Mouse (Mus musculus) ZHBTc4 (cell line): ENCODE data around the gene Stx6.

Source experiments
- DNase-seq: peaks from one replicate; pipeline ENCODE4 v3.0.0-alpha.2; 2011; ENCODE audit warnings: low read depth, low spot score

The Stx6 gene

DNA sequence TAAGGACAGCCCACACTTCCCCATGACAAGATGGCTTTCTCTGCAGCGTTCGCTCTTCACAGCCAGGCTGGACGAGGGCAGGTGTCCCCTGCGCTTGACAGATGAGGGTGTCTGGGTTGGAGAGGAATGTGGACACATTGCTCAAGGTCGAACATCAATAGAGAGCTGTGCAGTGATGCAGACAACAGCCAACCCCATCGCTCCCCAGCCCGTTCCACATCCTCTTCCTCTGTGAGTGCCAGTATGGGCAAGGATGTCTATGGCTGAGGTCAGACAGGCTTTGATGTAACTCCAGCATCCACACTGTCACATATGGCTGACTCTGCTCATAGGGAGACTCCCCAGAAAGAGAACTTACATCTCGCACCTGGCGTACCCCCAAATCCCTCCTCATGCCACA is 74.9 kb downstream of the Stx6 start:
- no peak for DNase-seq

DNA sequence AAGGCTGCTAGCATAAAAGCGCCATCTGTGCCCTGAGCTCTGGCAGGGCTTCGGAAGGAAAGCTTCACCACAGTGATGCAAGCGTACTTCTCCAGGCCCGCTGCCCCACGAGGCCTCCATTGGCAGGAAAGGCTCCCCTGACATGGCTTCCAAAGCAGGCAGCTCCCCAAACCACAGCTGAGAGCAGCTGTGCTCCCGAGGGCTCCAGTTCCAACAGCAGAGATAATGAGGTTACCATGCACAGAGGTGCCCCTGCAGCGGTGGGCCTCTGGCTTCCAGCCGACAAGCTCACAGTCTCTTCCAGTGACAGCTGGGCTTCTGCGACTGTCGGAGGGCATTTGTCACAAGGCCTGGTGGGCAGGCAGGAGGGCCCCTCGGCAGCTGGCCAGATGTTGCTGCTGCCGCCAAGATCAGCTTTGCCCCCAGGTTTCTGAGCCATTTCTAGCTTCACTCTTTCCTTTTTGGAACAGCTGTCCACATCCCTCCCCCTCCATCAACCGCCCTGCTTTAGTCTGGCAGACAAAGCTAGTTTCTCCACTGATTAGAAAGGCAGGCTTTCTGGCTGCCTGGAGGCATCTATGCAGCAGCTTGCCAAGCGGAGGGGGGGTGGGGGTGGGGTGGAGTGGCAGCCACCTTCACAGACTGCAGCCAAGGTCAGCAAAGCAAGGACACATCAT is 75.6 kb downstream of the Stx6 start:
- DNase-seq: peak; percentile 34

- no peak for DNase-seq
These were observed 77.1 kb downstream of the Stx6 start for GRCm38 (mm10) chr1:155235641-155236040.

- peak; percentile 77 for DNase-seq
These were observed 78.0 kb downstream of the Stx6 start for GRCm38 (mm10) chr1:155236306-155237024.

- no peak for DNase-seq
These were observed 78.9 kb downstream of the Stx6 start for GRCm38 (mm10) chr1:155237390-155237789.

DNA sequence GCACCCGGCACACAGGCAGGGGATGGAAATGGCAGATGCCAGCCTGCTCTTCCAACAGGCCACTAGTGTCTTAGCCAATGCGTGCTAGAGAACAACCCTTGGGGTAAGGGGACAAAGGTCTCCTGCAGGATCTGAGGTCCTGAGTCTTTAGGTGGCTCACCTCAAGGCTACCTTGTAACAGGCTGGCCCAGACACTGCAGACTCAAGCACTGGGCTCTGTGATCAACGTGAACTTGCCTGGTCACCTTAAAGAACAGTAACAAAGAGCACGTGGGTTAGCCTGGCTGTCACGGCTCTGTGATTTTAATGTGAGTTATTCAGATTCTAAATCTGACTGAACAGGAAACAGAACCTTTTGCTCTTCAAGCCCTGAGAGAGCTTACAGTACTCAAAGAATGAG is 79.6 kb downstream of the Stx6 start:
- DNase-seq: no peak

DNA sequence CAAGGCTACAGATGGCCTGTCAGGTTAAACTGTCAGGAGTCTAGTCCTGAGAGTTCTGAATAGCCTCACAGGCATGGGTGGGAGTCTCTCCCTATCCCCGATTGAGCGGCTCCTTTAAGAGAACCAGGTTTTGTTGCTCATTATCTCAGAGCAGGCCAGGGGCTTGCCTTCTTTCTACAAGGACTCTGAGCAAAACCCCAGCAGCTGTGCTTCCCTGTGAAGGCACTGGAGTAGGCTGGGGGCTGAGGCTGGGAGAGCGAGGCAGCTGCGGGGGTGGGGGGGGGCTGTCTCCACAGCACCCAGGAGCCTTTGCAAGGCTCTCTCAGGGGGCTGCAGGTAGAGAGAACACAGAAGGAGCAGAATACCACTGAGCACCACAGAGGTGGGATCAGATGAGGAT is 80.7 kb downstream of the Stx6 start:
- no peak for DNase-seq

DNA sequence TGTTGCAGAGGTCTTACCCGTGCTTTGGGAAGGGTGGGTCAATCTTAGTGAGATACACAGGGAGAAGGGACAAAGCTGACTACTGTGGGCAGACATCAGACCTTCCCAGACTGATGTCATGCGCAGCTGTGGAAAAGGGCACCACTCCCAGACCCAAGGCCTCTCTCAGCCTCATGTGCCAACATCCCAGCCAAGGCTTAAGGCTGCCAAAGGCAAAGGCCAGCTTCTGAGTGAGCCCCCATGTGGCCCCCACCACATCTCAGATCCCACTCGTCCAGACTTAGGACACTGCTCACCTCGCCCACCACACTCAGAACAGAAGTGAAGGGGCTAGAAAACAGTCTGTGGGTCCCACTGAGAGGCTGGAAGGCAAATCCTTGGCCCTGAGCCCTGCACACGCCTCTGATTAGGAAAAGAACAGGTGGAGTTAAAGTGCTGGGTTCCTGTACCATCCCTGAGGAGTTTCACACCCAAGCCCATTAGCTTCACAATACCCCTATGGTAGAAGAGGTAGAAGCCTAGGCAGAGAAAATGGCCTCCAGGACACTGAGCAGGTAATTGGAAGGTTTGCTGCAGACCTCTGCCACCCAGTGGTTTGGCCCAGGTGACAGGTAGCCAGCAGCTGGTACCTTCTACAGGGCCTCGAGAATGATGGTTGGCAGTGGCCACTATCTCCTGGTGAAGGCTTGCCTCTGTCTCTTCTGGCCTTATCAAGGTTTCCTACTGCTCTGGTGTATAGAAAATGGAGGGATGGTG is 81.6 kb downstream of the Stx6 start:
- DNase-seq: no peak

DNA sequence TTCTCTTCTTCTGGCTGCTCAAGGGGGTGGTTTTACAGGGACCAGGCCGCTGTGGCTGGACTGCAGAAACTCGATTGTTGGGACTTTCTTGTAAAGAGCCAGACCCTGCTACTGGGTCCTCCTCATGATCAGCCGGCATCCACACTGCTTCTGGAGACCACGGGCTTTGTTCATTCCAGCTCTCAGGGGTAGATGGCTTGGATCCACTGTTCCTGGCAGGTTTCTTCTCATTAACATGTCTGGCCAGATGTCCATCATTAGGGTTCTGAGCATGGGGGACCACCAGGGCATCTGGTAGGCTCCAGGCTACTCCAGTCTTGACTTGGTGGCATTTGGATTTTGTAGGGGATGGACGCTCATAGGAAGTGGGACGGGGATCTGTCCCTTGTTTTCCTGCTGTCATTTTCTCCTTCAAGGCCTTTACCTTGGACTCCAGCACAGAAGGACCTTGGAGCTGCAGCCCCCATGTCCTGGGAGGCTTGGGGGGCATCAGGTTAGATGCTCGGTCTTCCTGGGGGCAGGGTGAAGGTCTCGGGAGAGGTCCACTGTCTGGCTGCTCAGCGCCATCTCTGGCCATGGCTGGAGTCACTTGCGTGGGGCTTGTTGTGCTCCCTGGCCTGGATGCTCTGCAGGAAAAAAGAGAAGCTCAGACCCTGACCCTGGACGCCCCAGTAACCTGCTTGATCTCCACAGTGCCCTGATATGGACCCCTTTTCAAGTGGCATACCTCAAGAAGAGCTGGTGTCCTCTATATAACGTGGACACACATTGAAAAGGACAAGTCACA is 83.4 kb downstream of the Stx6 start:
- DNase-seq: no peak

DNA sequence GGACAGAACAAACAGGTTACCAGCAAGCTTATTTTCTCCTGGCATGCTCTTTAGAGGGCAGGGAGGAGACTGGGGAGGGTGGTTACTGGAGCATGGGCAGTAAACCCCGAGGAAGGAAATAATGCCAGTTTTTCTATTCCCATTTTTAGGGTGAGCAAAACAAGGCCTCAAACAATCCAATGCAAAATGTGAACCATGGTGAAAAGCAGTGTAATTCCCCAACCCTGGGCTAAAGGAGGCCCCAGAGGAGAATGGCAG is 83.9 kb downstream of the Stx6 start:
- no peak for DNase-seq

DNA sequence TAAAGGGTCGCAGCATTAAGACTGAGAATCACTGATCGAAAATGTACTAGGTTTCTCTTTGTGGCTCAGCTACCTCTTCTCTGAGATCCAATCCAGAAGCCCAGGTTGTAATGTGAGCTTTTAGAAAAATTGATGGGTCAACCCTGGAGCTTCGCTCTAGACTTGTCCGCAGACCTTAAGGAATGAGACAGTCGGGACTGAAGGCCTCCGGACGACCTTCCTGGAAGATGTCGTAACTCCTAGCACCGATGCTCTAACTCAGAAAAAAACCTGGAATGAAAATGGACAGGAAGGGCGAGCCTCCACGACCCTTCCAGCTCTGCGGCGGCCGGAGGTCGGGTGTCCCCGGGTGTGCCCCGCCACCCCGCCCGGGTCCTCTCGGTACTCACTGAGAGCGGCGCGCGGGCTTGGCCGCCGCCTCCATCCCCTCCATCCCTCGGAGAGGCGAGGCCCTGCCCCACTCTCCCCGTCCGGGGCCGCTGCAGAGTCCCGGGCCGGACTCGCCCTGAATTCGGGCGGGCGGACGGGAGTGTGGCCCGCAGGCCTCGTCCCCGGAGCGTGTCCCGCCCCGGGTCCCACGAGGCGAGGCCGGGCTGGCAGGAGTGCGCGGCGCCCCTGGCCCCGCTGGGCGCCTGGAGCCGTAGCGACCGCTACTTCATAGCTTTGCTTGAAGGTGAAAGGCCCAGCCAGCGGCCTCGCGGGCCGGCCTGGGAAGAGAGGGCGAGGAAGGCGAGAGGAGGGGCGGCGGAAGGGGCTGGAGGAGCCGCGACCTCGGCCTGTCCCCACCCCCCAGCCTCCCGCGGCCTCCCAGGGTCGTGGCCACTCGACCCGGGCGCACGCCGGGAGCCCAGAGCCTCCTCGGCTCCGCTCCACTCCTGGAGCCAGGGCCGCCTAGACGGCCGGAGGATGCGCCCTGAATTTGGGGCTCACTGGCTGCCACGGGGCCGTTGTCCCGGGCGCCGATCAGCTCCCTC is 85.6 kb downstream of the Stx6 start, which contains the start of gene BC034090:
TSS of gene BC034090 (minus strand) at position 648 of the 974 bp plus-strand sequence.
- peak; percentile 57 for DNase-seq

GRCm38 (mm10) chr1:155244771-155245211 is 86.3 kb downstream of the Stx6 start:
- DNase-seq: peak; percentile 56

GRCm38 (mm10) chr1:155245516-155245915 is 87.0 kb downstream of the Stx6 start:
- DNase-seq: peak; percentile 33

DNA sequence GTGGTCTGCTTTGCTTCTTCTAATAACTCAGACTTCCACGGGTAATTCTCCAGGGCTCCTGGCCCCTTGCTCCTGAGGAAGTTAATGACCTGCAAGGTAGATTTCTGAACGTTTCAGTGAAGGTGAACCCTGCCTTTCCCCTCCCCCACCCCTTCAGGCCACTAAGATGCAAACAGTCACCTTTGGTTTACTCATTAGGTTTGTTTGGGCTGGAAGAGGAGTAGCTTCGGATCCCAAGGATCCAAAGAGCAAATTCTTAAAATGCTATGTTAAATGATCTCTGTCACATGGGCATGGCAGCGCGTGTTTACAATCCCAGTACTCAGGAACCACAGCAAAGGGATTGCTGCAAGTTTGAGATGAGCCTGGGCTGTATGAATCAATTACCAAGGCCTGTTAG is 88.9 kb downstream of the Stx6 start:
- no peak for DNase-seq

DNA sequence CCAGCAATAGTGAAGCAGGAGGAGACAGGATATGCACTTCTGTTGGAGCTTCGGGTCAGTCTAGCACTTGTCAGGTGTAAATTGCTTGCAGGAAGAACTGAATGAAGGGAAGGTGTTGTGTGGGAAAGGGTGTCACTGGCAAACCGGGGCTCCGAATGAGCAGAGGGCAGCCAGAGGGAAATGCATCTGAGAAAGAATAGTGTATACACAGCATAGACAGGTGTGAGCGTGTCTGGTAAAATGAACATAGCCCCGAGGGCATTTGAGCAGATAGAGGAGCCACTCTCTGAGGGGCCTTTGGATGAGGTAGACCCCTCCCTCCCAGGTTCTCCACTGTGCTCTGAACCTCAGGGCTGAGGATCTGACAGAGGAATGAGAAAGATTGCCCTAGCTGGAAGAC is 89.5 kb downstream of the Stx6 start:
- peak; percentile 45 for DNase-seq

DNA sequence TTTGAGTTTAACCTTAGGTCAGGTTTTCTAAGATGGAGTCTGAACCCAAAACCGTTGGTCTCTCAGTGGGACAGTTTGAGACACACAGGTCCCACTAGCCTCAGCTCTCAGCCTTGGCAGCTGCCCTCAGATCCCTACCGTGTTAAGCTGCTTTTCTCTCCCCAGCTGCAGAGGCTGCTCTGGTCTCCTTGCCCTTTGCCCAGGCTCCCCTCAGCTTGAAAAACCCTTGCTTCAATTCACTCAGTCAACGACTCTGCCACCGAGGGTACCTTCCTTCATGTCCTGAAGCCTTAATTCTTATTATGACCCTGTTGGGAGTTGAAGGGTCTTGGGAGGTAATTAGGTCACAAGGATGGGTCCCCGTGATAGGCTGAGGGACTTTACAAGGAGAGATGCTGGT is 91.4 kb downstream of the Stx6 start:
- DNase-seq: no peak

DNA sequence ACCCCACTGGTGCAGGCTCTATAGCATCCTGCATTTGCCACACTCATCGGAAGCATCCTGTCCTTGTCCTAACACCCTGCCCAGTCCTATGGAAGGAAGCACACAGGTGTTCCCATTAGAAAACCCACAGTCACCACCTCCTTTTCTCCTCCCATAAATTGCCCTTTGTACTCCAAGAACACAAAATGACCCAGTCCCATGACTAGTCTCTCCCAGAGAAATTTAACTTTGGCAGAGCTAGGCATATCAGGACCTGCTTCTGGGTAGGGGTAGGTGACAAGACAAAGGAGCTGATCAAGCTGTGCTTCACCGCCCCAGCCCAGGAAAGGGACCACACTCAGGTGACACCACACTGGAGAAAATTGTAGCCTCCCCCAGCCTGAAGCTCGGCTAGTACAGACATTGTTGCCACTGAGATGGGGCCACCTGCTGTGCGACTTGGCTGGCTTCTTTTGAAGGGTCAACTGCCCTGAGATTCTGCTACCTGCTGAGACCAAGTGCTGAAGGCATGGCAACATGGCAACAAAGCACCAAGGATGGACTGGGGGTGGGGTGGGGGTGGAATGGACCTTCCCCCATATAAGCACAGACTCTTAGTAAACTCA is 92.1 kb downstream of the Stx6 start:
- DNase-seq: peak; percentile 88

DNA sequence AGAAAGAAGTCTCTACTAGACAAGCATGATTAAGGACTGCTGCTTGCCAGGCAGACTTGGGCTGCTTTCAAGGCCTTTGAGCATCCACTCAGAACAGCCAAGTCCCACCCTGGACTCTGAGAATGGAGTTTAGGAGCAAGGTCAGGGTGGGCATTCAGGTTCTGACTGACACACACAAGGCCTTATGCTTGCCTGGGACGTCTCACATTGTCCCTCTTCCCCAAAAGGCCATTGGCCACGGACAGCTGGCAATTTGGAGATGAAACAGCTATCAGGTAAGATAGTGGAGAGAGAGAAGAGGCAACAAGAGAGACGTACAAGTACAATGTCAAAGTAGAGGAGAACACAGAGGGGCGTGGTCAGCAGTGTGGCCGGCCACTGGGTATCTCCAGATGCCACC is 93.1 kb downstream of the Stx6 start:
- DNase-seq: no peak

- no peak for DNase-seq
These were observed 94.2 kb downstream of the Stx6 start for GRCm38 (mm10) chr1:155252631-155253121.

- DNase-seq: no peak
These were observed 94.6 kb downstream of the Stx6 start for GRCm38 (mm10) chr1:155253126-155253525.
